ENCODE assay signal across 13 mouse cellular contexts in the genomic region with DNA sequence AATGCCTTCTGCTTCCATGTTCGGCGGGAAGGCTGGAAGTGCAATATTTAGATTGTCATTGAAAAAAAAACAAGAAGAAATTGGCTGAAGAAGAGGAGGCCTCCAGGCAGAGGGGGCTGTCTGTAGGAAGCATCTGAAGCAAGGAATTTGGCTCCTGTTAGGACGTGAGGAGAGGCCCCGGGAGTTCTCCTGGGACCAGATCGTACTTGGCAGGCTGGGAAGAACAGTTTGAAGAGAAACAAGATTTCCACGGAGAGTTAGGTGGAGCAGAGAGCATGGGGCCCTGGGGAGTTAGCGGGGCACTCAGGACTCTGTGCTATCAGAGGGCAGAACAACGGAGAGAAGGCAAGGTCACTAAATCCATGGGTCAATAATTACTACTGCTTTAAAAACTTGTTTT. TPM values are rescaled to one million over a fixed set of nuclear protein-coding genes. Genes with fewer than 3 reads are reported as not detected.
DNase-seq lines count a peak whose midpoint lies in the region; ATAC-seq and TF ChIP-seq lines count a peak whose summit lies in the region.
"Had no signal": no experiment of that assay in that cellular context is flagged by ENCODE, and none has a peak within 500 bp of the region (broad histone marks: within the 10 kb centered on the region; RNA-seq: fewer than 3 reads in every experiment).

No protein-coding gene starts in this region.

- no peak overlapping the region for H3K27ac ChIP-seq in forebrain, postnatal 0 days (ENCODE audit: low read depth, low read length)
- H3K27ac ChIP-seq in forebrain, embryonic 11.5 days (ENCODE audit: low read depth, low read length): no peak overlapping the region
- H3K27ac ChIP-seq: forebrain, embryonic 10.5 days; hindbrain, embryonic 13.5 days; limb, embryonic 12.5 days had no signal

- H3K4me3 ChIP-seq in forebrain, postnatal 0 days (ENCODE audit: low read depth, low read length): no peak overlapping the region
- no peak overlapping the region for H3K4me3 ChIP-seq in forebrain, embryonic 11.5 days (ENCODE audit: low read depth, low read length)
- H3K4me3 ChIP-seq: forebrain, embryonic 10.5 days; hindbrain, embryonic 13.5 days; limb, embryonic 12.5 days; megakaryocyte, embryonic 14.5 days had no signal

- peak; percentile 54 for ATAC-seq in forebrain, postnatal 0 days
- no peak for ATAC-seq in forebrain, embryonic 11.5 days (replicated peaks; ENCODE audit: low FRiP score)
- no peak for ATAC-seq in erythroid progenitor cell, adult 5-6 weeks (replicated peaks; ENCODE audit: low FRiP score, poor library complexity, severe bottlenecking)
- no peak for ATAC-seq in granulocyte monocyte progenitor cell, adult 5-6 weeks (replicated peaks; ENCODE audit: poor library complexity, severe bottlenecking)

- H3K9ac ChIP-seq in forebrain, postnatal 0 days: no peak overlapping the region
- H3K9ac ChIP-seq in forebrain, embryonic 11.5 days (ENCODE audit: low read length): no peak overlapping the region
- H3K9ac ChIP-seq: hindbrain, embryonic 13.5 days; limb, embryonic 12.5 days had no signal

- DNase-seq in forebrain, postnatal 0 days: peak; percentile 12
- DNase-seq in forebrain, embryonic 11.5 days (ENCODE audit: low spot score): no peak
- peak; percentile 38 for DNase-seq in ovary, postnatal 36 days (ENCODE audit: low spot score)
- no peak for DNase-seq in ovary, postnatal 10 days (ENCODE audit: low spot score)
- peak; percentile 45 for DNase-seq in heart, postnatal 25 days (ENCODE audit: low spot score)
- DNase-seq in left cerebral cortex, postnatal 10 days (ENCODE audit: extremely low spot score in 1 of 2, low spot score in 2 of 2): no peak
- DNase-seq: cerebellum, adult 9-10 months had no signal

- 66% methylated on average over 8 of the region's 8 CpGs for WGBS in forebrain, postnatal 0 days
- 84% methylated on average over 8 of the region's 8 CpGs for WGBS in forebrain, embryonic 11.5 days

- H3K4me2 ChIP-seq in forebrain, postnatal 0 days (ENCODE audit: low read depth): no peak overlapping the region
- H3K4me2 ChIP-seq in forebrain, embryonic 11.5 days (ENCODE audit: low read depth, low read length, severe bottlenecking): no peak overlapping the region
- H3K4me2 ChIP-seq: hindbrain, embryonic 13.5 days; limb, embryonic 12.5 days had no signal

- H3K9me3 ChIP-seq in forebrain, postnatal 0 days (ENCODE audit: low read length): no peaks in the 10 kb centered on the region
- no peaks in the 10 kb centered on the region; the same call in 1 of the 2 replicates for H3K9me3 ChIP-seq in forebrain, embryonic 11.5 days (ENCODE audit: control insufficient read depth, low read length)
- H3K9me3 ChIP-seq: hindbrain, embryonic 13.5 days had no signal

- TF ChIP-seq CTCF in forebrain, postnatal 0 days (IDR thresholded peaks at IDR 0.05; ENCODE audit: low read depth): no peak

- intact Hi-C loops in heart, postnatal 25 days (cut with DNase I): no loop called here
- intact Hi-C loops in left cerebral cortex, postnatal 10 days (cut with DNase I): no loop called here

- no peaks in the 10 kb centered on the region for H3K36me3 ChIP-seq in forebrain, postnatal 0 days (ENCODE audit: insufficient read depth)
- no peaks in the 10 kb centered on the region for H3K36me3 ChIP-seq in forebrain, embryonic 11.5 days (ENCODE audit: control insufficient read depth, insufficient read depth, low read length)
- H3K36me3 ChIP-seq: forebrain, embryonic 10.5 days; hindbrain, embryonic 13.5 days; limb, embryonic 12.5 days had no signal

- H3K27me3 ChIP-seq in forebrain, postnatal 0 days (ENCODE audit: insufficient read depth, low read length): no peaks in the 10 kb centered on the region
- no peaks in the 10 kb centered on the region for H3K27me3 ChIP-seq in forebrain, embryonic 11.5 days (ENCODE audit: control insufficient read depth, insufficient read depth, low read length)
- H3K27me3 ChIP-seq: hindbrain, embryonic 13.5 days; limb, embryonic 12.5 days had no signal

- H3K4me1 ChIP-seq in forebrain, postnatal 0 days (ENCODE audit: insufficient read depth): no peaks in the 10 kb centered on the region
- no peaks in the 10 kb centered on the region for H3K4me1 ChIP-seq in forebrain, embryonic 11.5 days (replicated peaks; ENCODE audit: control insufficient read depth, insufficient read depth, low read length)
- H3K4me1 ChIP-seq: limb, embryonic 12.5 days had no signal

RNA-seq across cellular contexts. Expression of a gene that starts 10.0 kb away (rescaled TPM):
- 48.5 and 55.7 TPM in 2 replicates for total RNA-seq in forebrain, postnatal 0 days (2014; rRNA removed)
- polyA plus RNA-seq in forebrain, postnatal 0 days (2015; fragmentation: Nextera tagmentation; extraction: Ambion mirVana): 18.4 and 21.3 TPM in 2 replicates
- polyA plus RNA-seq in forebrain, embryonic 11.5 days (2014; fragmentation: Nextera tagmentation; extraction: Ambion mirVana): 27.4 and 32.7 TPM in 2 replicates
- total RNA-seq in heart, postnatal 25 days (2021): 10 to 100 TPM; 45.3 to 52.9 TPM
- 44.0 and 52.8 TPM in 2 replicates for total RNA-seq in erythroid progenitor cell, adult 5-6 weeks (2015; ENCODE audit: low replicate concordance)
- total RNA-seq in erythroid progenitor cell, adult 5-6 weeks (2017; ENCODE audit: low replicate concordance): 32.6 and 35.5 TPM in 2 replicates
- 7.2 and 10.5 TPM in 2 replicates for total RNA-seq in granulocyte monocyte progenitor cell, adult 5-6 weeks (2014; fragmentation: Nextera tagmentation)
- 9.2 and 12.5 TPM in 2 replicates for total RNA-seq in granulocyte monocyte progenitor cell, adult 5-6 weeks (2017)
- 10 to 100 TPM; 46.2 to 54.4 TPM for total RNA-seq in left cerebral cortex, postnatal 10 days (2021)

Comparison
In these comparisons a context has a peak if more than half of its experiments do, and no peak if none do; other contexts are left out.
1. DNase-seq: peak in forebrain, postnatal 0 days (single experiment), ovary, postnatal 36 days (single experiment) and heart, postnatal 25 days (single experiment); none in forebrain, embryonic 11.5 days (single experiment), ovary, postnatal 10 days (single experiment) and left cerebral cortex, postnatal 10 days (0 of 2).